ENCODE assay signal across 30 mouse cellular contexts in genomic region chr3:35142683-35143082, GRCm38 (mm10).
"Had no signal": no experiment of that assay in that cellular context is flagged by ENCODE, and none has a peak within 500 bp of the region (broad histone marks: within the 10 kb centered on the region; RNA-seq: fewer than 3 reads in every experiment).

No protein-coding gene starts in this region.

- ATAC-seq: liver, embryonic 12.5 days; liver, postnatal 0 days; lung, postnatal 0 days; midbrain, embryonic 13.5 days; midbrain, embryonic 15.5 days had no signal

- H3K27ac ChIP-seq: limb, embryonic 10.5 days; limb, embryonic 12.5 days; limb, embryonic 13.5 days; limb, embryonic 15.5 days; liver, embryonic 12.5 days; liver, embryonic 13.5 days; liver, embryonic 14.5 days; liver, embryonic 15.5 days; macrophage; midbrain, embryonic 10.5 days; midbrain, embryonic 12.5 days; midbrain, embryonic 13.5 days; midbrain, embryonic 15.5 days; neural tube, embryonic 12.5 days had no signal

- H3K27me3 ChIP-seq: limb, embryonic 12.5 days; limb, embryonic 13.5 days; limb, embryonic 15.5 days; liver, embryonic 12.5 days; liver, embryonic 13.5 days; liver, embryonic 15.5 days; lung, embryonic 15.5 days; megakaryocyte, embryonic 14.5 days; midbrain, embryonic 12.5 days; midbrain, embryonic 13.5 days; midbrain, embryonic 15.5 days; neural tube, embryonic 12.5 days had no signal

- H3K9ac ChIP-seq: limb, embryonic 12.5 days; limb, embryonic 13.5 days; limb, embryonic 15.5 days; liver, embryonic 12.5 days; liver, embryonic 13.5 days; liver, embryonic 14.5 days; liver, embryonic 15.5 days; liver, postnatal 0 days; lung, embryonic 14.5 days; lung, embryonic 15.5 days; midbrain, embryonic 12.5 days; midbrain, embryonic 13.5 days; midbrain, embryonic 15.5 days; neural tube, embryonic 12.5 days had no signal

- H3K4me2 ChIP-seq: limb, embryonic 12.5 days; limb, embryonic 13.5 days; limb, embryonic 15.5 days; liver, embryonic 11.5 days; liver, embryonic 12.5 days; liver, embryonic 13.5 days; liver, embryonic 15.5 days; lung, embryonic 14.5 days; lung, embryonic 15.5 days; midbrain, embryonic 11.5 days; midbrain, embryonic 12.5 days; midbrain, embryonic 13.5 days; midbrain, embryonic 15.5 days; neural tube, embryonic 12.5 days had no signal

- H3K4me1 ChIP-seq: limb, embryonic 10.5 days; limb, embryonic 12.5 days; limb, embryonic 13.5 days; liver, embryonic 12.5 days; liver, embryonic 13.5 days; liver, embryonic 15.5 days; megakaryocyte, embryonic 14.5 days; midbrain, embryonic 10.5 days; midbrain, embryonic 12.5 days; midbrain, embryonic 13.5 days; midbrain, embryonic 15.5 days; neural tube, embryonic 12.5 days had no signal

- H3K9me3 ChIP-seq: limb, embryonic 10.5 days; limb, embryonic 12.5 days; limb, embryonic 13.5 days; limb, embryonic 15.5 days; liver, embryonic 12.5 days; liver, embryonic 13.5 days; liver, embryonic 15.5 days; lung, embryonic 15.5 days; midbrain, embryonic 15.5 days; neural tube, embryonic 12.5 days had no signal

- DNase-seq: left cerebral cortex, postnatal 4 days; liver; liver, embryonic 13.5 days; liver, postnatal 0 days; lung, adult 18-20 months; lung, adult 2 months; lung, embryonic 14.5 days; lung, postnatal 10 days; lung, postnatal 14 days; lung, postnatal 36 days; lung, postnatal 4 days had no signal

- H3K36me3 ChIP-seq: limb, embryonic 10.5 days; limb, embryonic 12.5 days; limb, embryonic 13.5 days; limb, embryonic 15.5 days; liver, embryonic 12.5 days; liver, embryonic 13.5 days; liver, embryonic 15.5 days; lung, embryonic 15.5 days; midbrain, embryonic 10.5 days; midbrain, embryonic 12.5 days; midbrain, embryonic 13.5 days; midbrain, embryonic 15.5 days; neural tube, embryonic 12.5 days had no signal

- H3K4me3 ChIP-seq: limb, embryonic 10.5 days; limb, embryonic 12.5 days; limb, embryonic 13.5 days; limb, embryonic 15.5 days; liver, embryonic 12.5 days; liver, embryonic 13.5 days; liver, embryonic 15.5 days; lung, embryonic 15.5 days; megakaryocyte, embryonic 14.5 days; midbrain, embryonic 10.5 days; midbrain, embryonic 12.5 days; midbrain, embryonic 13.5 days; midbrain, embryonic 15.5 days; myocyte; neural tube, embryonic 12.5 days had no signal
